Mouse (Mus musculus): Measurements from ENCODE around the gene Rem1. TPM values are rescaled to one million over a fixed set of nuclear protein-coding genes. Genes with fewer than 3 reads are reported as not detected.
A peak's percentile ranks its signal among the peaks of the same experiment; 100 is the strongest.

Rem1 gene
- total RNA-seq (2021): 1 to 10 TPM; 1.5 TPM

- DNase-seq (ENCODE audit: extremely low spot score in 1 of 2, low spot score in 2 of 2): peak in 1 of 2 experiments; percentile 44
- intact Hi-C loops (cut with DNase I): no loop called here
Measured at GRCm38 (mm10) chr2:152626774-152627591, at the start of gene Rem1. TSS of gene Rem1 (plus strand) at chr2:152626951.

GRCm38 (mm10) chr2:152580107-152580506 lies 46.6 kb upstream of the Rem1 start, which contains the start of gene Defb19:
TSS of gene Defb19 (minus strand) at chr2:152580312.
- no peak for DNase-seq (ENCODE audit: extremely low spot score in 1 of 2, low spot score in 2 of 2)
- intact Hi-C loops (cut with DNase I): no loop called here

- no peak for DNase-seq (ENCODE audit: extremely low spot score in 1 of 2, low spot score in 2 of 2)
- intact Hi-C loops (cut with DNase I): no loop called here
Measured at GRCm38 (mm10) chr2:152580612-152581011, 46.1 kb upstream of the Rem1 start.

- no peak for DNase-seq (ENCODE audit: extremely low spot score in 1 of 2, low spot score in 2 of 2)
- intact Hi-C loops (cut with DNase I): no loop called here
Measured at GRCm38 (mm10) chr2:152586926-152587560, 39.7 kb upstream of the Rem1 start.

GRCm38 (mm10) chr2:152588450-152588849 lies 38.3 kb upstream of the Rem1 start:
- no peak for DNase-seq (ENCODE audit: extremely low spot score in 1 of 2, low spot score in 2 of 2)
- intact Hi-C loops (cut with DNase I): no loop called here

GRCm38 (mm10) chr2:152589021-152589420 lies 37.7 kb upstream of the Rem1 start:
- intact Hi-C loops (cut with DNase I): no loop called here

GRCm38 (mm10) chr2:152599299-152599698 lies 27.5 kb upstream of the Rem1 start, which contains the start of gene Defb45:
TSS of gene Defb45 (minus strand) at chr2:152599399.
- intact Hi-C loops (cut with DNase I): no loop called here
- DNase-seq (ENCODE audit: extremely low spot score in 1 of 2, low spot score in 2 of 2): no peak

More at GRCm38 (mm10) chr2:152589021-152589420, 37.7 kb upstream of the Rem1 start:
- no peak for DNase-seq (ENCODE audit: extremely low spot score in 1 of 2, low spot score in 2 of 2)

GRCm38 (mm10) chr2:152600076-152600475 lies 26.7 kb upstream of the Rem1 start:
- DNase-seq (ENCODE audit: extremely low spot score in 1 of 2, low spot score in 2 of 2): no peak
- intact Hi-C loops (cut with DNase I): no loop called here

- intact Hi-C loops (cut with DNase I): no loop called here
- DNase-seq (ENCODE audit: extremely low spot score in 1 of 2, low spot score in 2 of 2): no peak
Measured at GRCm38 (mm10) chr2:152601275-152601960, 25.3 kb upstream of the Rem1 start.

GRCm38 (mm10) chr2:152604057-152604456 lies 22.7 kb upstream of the Rem1 start, which contains the start of gene Defb36:
TSS of gene Defb36 (plus strand) at chr2:152604327.
- DNase-seq (ENCODE audit: extremely low spot score in 1 of 2, low spot score in 2 of 2): no peak
- intact Hi-C loops (cut with DNase I): no loop called here

- intact Hi-C loops (cut with DNase I): no loop called here
- no peak for DNase-seq (ENCODE audit: extremely low spot score in 1 of 2, low spot score in 2 of 2)
Measured at GRCm38 (mm10) chr2:152607746-152608145, 19.0 kb upstream of the Rem1 start.

GRCm38 (mm10) chr2:152608719-152609118 lies 18.0 kb upstream of the Rem1 start:
- intact Hi-C loops (cut with DNase I): no loop called here
- no peak for DNase-seq (ENCODE audit: extremely low spot score in 1 of 2, low spot score in 2 of 2)

- peak in 1 of 2 experiments; percentile 45 for DNase-seq (ENCODE audit: extremely low spot score in 1 of 2, low spot score in 2 of 2)
- intact Hi-C loops (cut with DNase I): loop anchor here (10.0 kb wide), 1 partner anchor 223 kb away; the partner anchor contains the start of gene Bcl2l1
Measured at GRCm38 (mm10) chr2:152612193-152612592, 14.6 kb upstream of the Rem1 start.

GRCm38 (mm10) chr2:152615563-152615962 lies 11.2 kb upstream of the Rem1 start:
- intact Hi-C loops (cut with DNase I): loop anchor here (2.0 to 10.0 kb wide), 3 partner anchors 42 to 219 kb away; partner anchors contain the start of gene Bcl2l1

GRCm38 (mm10) chr2:152616470-152616869 lies 10.3 kb upstream of the Rem1 start:
- intact Hi-C loops (cut with DNase I): loop anchor here (5.0 to 10.0 kb wide), 2 partner anchors 41 to 218 kb away; partner anchors contain the start of gene Bcl2l1
- DNase-seq (ENCODE audit: extremely low spot score in 1 of 2, low spot score in 2 of 2): no peak

More at GRCm38 (mm10) chr2:152615563-152615962, 11.2 kb upstream of the Rem1 start:
- peak; percentile 31 to 78 for DNase-seq (ENCODE audit: extremely low spot score in 1 of 2, low spot score in 2 of 2)

- no peak for DNase-seq (ENCODE audit: extremely low spot score in 1 of 2, low spot score in 2 of 2)
- intact Hi-C loops (cut with DNase I): loop anchor here (5.0 to 10.0 kb wide), 2 partner anchors 40 to 217 kb away; partner anchors contain the start of gene Bcl2l1
Measured at GRCm38 (mm10) chr2:152617374-152617773, 9.4 kb upstream of the Rem1 start.

- intact Hi-C loops (cut with DNase I): no loop called here
Measured at GRCm38 (mm10) chr2:152620367-152621134, 6.2 kb upstream of the Rem1 start.

GRCm38 (mm10) chr2:152622151-152622550 lies 4.6 kb upstream of the Rem1 start:
- intact Hi-C loops (cut with DNase I): no loop called here
- no peak for DNase-seq (ENCODE audit: extremely low spot score in 1 of 2, low spot score in 2 of 2)

More at GRCm38 (mm10) chr2:152620367-152621134, 6.2 kb upstream of the Rem1 start:
- DNase-seq (ENCODE audit: extremely low spot score in 1 of 2, low spot score in 2 of 2): peak in 1 of 2 experiments; percentile 32
